Mouse (Mus musculus) embryo, embryonic 9.5 days (tissue): ENCODE results near the gene Zmynd8.

ENCODE experiments used
- DNase-seq: peaks from one replicate; pipeline ENCODE4 v3.0.0-alpha.2; 2017; ENCODE audit errors: extremely low spot score

Zmynd8 gene

GRCm38 (mm10) chr2:165834601-165835000, 64.2 kb downstream of the Zmynd8 start:
- DNase-seq, result no peak

DNA sequence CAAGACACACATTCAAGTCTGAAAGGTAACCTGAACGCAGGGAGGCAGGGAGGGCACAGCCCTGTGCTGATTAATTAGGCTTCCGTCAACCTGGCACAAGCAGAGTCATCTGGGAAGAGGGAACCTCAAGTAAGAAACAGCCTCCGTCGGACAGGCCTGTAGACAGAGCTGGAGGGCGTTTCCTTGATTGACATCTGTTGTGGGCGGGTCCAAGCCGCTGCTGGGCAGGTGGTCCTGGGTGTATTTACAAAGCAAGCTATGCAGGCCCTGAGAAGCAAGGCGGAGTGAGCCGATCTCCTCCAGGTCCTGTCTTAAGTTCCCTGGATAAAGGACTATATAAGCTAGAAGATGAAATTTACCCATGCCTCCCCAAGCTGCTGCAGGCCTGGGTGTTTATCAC, 65.3 kb downstream of the Zmynd8 start:
- DNase-seq, result no peak

GRCm38 (mm10) chr2:165832720-165833119, 66.1 kb downstream of the Zmynd8 start:
- no peak for DNase-seq

DNA sequence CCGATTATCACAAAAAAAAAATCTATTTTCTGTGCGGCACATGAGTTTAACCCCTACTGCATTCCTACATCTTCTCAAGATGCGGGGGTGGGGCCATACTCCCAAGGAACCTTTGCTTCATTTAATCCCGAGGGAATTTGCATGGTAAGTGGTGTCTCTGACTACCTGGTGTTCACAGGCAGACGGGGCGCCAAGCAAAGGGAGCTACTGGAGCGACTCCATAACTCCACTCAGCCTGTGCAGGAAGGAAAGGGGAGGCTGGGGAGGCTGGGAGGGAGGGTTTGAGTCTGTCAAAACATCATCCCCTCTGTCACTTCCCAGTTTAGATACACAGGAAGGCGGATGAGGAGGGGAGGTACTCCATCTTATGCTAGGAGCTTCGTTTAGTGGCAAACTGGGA, 66.5 kb downstream of the Zmynd8 start:
- DNase-seq, result no peak

- DNase-seq, result no peak
Measured at GRCm38 (mm10) chr2:165831637-165832289, 67.1 kb downstream of the Zmynd8 start.

DNA sequence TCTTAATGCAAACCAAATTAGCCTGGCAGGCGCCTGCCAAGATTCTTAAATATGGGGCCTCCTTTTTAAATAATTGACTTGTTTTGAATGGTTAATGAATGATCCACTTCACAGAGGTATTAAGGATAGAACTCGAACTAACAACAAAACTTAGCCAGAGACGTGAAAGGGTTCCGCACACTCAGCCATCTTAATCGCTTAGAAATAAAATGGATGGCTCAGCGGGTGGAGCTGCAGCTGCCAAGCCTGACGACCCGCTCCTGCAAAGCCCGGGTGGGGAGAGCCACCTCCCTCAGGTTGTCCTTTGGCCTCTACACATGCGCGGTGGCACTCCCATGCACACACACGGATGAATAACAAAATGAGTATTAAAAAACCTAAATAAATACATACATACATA, 70.0 kb downstream of the Zmynd8 start:
- DNase-seq, result no peak

- peak; percentile 62 for DNase-seq
Measured at GRCm38 (mm10) chr2:165825964-165826712, 72.7 kb downstream of the Zmynd8 start.

DNA sequence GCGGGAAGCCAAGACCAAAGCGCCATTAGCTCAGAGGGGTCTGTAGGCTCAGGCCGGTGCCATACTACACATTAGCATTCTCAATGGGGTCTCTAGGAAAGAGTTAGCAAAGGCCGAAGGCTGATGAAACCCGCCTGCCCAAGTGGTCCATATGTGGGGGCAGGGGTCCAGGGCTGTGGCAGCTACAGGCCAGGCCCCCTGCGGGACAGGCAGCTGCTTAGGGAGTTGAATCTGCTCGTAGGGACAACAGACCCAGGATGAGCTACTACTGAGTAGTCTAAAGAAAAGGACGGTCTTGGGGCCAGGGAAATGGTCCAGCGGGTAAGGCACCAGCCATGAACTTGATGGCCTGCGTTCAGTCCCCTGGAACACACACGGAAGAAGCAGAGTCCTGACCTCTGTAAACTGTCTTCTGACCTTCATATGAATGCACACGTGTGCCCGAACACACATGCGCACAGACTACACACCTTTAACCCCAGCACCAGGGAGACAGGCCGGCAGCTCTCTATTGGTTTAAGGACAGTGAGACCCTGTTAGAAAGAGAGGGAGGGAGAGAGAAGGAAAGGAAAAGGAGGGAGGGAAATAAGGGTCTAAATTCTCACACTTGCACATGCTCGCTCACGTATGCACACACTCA, 73.4 kb downstream of the Zmynd8 start:
- DNase-seq, result no peak

DNA sequence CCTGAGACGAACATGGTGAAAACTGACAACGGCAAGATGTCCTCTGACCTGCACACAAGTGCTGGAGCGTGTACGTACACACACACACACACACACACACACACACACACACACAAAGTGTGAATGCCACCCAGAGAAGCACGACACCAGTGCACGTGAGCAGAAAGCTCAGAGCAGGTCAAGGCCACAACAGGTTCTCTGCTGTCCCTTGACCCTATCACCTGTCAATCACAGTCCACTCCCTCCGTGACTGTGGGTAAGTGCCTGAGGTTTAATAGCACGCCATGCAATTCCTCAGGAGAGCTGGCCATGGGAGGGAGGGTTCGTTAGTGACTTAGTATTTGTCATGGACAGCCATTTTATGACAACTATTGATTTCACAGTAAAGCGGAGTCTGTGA, 74.0 kb downstream of the Zmynd8 start:
- no peak for DNase-seq

- no peak for DNase-seq
Measured at GRCm38 (mm10) chr2:165822478-165822877, 76.3 kb downstream of the Zmynd8 start.

DNA sequence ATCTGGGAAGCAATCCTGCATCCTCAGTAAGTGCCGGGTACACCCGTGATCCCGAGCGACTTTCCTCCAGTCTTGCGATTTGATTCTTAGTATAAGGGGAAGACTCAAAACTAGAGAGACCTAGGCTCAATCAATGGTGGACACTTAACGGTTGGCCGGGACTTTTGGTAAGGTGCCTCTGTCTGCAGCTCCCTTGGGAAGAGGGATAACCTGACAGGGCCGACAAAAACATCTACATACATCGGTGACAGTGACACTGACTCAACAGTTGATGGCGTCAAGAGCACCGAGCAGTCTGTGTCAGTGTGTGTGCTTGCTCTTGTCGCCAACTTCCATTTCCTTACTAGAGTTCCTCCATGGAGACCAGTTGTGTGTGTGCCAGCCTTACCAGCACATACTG, 77.1 kb downstream of the Zmynd8 start:
- DNase-seq, result no peak

- no peak for DNase-seq
Measured at GRCm38 (mm10) chr2:165820504-165821095, 78.2 kb downstream of the Zmynd8 start.

DNA sequence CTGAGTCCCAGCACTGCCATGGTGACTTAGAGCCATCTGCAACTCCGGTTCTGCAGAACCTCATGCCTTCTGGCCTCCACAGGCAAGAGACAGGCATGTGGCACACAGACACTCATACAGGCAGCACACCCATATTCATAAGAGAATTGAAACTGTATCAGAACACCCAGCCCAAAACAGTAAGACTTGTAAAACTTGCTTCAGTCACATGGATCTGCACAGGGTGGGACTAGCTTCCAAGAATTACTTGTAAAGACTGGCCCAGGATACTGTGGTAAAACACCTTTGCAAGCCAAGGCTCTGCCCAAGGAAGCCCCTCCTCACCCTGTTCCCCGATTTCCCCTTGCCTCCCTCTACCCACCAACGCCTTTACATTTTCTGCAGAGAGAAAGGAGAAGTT, 78.7 kb downstream of the Zmynd8 start:
- DNase-seq, result no peak

DNA sequence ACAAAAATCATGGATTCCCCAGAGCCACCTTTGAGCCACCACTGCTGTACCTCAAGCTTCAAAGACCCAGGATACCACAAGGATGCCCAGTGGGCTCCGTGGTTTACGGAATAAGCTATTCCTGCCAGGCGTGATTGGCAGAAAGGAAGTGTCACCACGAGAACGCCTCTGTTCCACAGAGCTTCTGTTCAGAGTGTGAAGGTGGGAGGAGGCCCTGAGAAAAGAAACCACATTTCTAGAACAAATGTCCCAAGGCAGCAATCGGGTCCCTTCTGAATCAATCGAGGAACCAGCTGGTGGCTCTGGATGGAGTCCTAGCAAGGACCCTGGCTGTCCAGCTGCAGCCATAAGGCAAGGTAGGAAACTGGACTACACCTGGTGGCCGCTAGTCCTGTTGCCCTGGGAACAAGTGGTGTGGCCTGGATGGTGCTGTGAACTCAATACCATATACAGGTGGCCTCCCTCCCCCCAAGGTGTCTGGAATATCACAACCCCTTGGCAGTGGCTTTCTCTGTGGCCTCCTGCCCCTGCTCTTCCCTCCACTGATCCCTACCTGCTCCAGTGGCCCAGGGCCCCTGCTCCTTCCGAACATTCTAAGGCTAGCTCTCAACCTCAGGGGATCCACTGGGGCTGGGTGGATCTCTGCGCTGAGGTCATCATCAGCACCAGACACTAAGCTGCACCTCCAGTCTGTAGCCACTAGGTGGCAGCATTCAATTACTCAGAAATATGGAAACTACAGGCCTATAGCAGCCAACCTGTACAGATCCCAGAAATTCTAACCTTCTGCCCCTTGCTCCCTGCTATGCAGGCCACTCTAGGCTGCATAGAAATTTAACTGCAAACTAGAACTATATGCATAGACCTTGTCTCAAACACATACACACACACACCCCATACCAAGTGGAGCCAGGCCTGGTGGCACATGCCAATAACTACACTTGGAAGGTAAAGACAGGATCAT, 79.5 kb downstream of the Zmynd8 start:
- DNase-seq, result peak; percentile 71

DNA sequence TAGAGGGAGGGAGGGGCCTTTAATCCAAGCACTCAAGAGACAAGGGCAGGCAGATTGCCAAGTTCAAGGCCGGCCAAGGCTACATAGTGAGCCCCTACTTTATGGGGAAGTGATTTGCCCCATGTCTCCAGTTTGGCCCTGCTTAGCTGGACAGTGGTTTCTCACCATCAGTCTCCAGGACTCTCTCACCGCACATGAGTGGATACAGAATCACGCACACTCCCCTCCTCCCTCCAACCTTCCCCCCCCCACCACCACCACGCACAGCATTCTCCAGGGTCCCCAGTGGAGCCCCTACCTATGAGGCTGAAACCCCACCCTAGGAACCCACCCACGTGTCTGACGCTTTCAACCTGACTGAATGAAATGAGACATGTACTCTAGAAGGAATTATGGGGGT, 80.2 kb downstream of the Zmynd8 start:
- DNase-seq, result no peak

- no peak for DNase-seq
Measured at GRCm38 (mm10) chr2:165817437-165817836, 81.4 kb downstream of the Zmynd8 start.

DNA sequence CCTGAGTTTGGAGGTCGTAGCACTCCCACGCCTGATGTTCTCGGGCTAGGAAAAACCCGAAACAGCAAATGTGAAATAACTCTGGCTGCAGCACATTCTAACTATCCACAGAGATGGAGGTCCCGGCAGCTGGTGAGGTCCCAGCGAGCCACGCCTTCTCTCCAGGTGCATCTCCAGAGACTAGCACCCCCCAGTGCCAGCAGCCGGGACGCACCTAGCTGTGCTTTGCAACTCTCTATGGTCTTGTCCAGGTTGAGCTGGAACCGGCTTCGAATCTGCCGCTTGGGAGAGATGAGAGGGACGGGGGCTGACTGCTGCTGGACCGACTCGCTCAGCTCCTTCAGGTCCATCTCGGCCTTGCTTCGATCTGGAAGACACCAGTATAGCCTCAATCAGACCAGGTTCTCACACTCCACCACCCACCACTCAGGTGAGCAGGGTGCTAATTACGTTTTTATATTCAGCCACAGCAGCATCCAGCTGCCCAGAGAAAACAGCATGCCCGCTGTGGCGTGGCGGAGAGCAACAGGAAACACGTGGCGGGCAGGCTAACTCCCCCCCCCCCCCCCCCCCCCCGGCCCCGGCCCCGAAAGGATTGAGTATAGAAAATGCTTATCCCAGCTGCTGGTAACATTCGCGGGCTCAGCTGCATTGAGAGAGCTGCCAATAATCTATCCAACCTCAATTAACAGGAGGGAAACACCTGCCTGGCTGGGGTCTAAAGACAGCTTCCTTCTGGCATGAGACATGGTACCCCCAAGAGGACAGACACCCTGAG, 83.5 kb downstream of the Zmynd8 start:
- DNase-seq, result no peak

DNA sequence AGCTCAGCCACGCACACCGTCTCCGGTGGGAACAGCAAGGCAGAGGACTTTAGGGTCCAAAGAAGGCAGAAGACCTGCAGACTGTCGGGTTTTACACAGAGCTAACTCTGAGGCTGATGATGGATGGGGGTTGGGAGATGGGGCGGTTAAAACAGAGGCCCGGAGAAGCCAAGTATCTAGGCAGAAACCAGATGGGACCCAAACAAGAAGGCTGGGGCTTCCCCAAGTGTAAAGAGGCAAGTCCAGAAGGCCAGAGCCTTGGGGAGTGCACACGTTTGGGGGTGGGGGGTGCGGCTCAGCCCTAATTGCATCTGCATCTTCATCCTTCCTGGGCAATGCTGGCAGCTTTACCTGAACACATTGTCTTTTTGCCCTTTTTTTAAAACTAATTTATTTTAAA, 85.9 kb downstream of the Zmynd8 start:
- no peak for DNase-seq

GRCm38 (mm10) chr2:165811536-165811935, 87.3 kb downstream of the Zmynd8 start:
- DNase-seq, result no peak

- no peak for DNase-seq
Measured at GRCm38 (mm10) chr2:165809901-165810477, 88.8 kb downstream of the Zmynd8 start.
